In the genomic region with DNA sequence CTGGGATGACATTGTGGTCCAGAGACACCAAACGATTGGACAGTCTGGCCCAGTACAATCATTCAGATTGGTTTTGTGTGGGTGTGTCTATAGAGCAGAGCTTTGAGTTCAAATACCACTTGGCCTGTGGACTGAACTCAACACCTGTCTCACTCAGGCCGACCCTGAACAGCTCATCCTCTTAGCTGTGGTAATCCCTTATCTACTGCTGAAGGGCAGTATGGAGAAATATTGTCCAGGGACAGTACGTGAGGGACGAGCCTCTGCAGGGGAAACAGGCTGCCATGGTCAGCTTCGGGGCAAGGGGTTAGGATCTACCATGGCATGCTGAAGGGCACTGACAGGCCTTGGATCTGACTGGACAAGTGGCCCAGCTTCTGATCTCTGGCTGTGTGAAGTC, we compare ENCODE assay signal across 24 mouse cellular contexts.
DNase-seq lines count a peak whose midpoint lies in the region; ATAC-seq lines count a peak whose summit lies in the region.
"Had no signal": no experiment of that assay in that cellular context is flagged by ENCODE, and none has a peak within 500 bp of the region (broad histone marks: within the 10 kb centered on the region; RNA-seq: fewer than 3 reads in every experiment).

No protein-coding gene starts in this region.

- ATAC-seq in heart, embryonic 12.5 days (ENCODE audit: insufficient number of reproducible peaks, low FRiP score) = no peak
- ATAC-seq in hindbrain, embryonic 13.5 days (ENCODE audit: low FRiP score) = no peak
- ATAC-seq in hindbrain, embryonic 12.5 days (ENCODE audit: low FRiP score) = no peak
- peak; percentile 19; the same call in 1 of the 2 replicates for ATAC-seq in midbrain, embryonic 13.5 days
- ATAC-seq in midbrain, embryonic 16.5 days = no peak
- ATAC-seq: forebrain, embryonic 14.5 days; hindbrain, embryonic 16.5 days; intestine, embryonic 15.5 days; Patski had no signal

- no peaks in the 10 kb centered on the region for H3K36me3 ChIP-seq in heart, embryonic 12.5 days
- no peaks in the 10 kb centered on the region for H3K36me3 ChIP-seq in hindbrain, embryonic 13.5 days
- H3K36me3 ChIP-seq in hindbrain, embryonic 12.5 days = no peaks in the 10 kb centered on the region
- H3K36me3 ChIP-seq in midbrain, embryonic 13.5 days = no peaks in the 10 kb centered on the region
- H3K36me3 ChIP-seq in midbrain, embryonic 16.5 days (ENCODE audit: control insufficient read depth, insufficient read depth, low read length) = no peaks in the 10 kb centered on the region
- H3K36me3 ChIP-seq: embryonic facial prominence, embryonic 15.5 days; G1E; intestine, embryonic 15.5 days; lung, embryonic 15.5 days; neural tube, embryonic 15.5 days had no signal

- no peaks in the 10 kb centered on the region for H3K9me3 ChIP-seq in heart, embryonic 12.5 days (replicated peaks)
- H3K9me3 ChIP-seq in hindbrain, embryonic 13.5 days = no peaks in the 10 kb centered on the region
- H3K9me3 ChIP-seq in hindbrain, embryonic 12.5 days (replicated peaks) = no peaks in the 10 kb centered on the region
- no peaks in the 10 kb centered on the region for H3K9me3 ChIP-seq in midbrain, embryonic 13.5 days
- no peaks in the 10 kb centered on the region for H3K9me3 ChIP-seq in midbrain, embryonic 16.5 days (replicated peaks; ENCODE audit: control insufficient read depth, low read length, poor library complexity, severe bottlenecking)
- H3K9me3 ChIP-seq: embryonic facial prominence, embryonic 15.5 days; intestine, embryonic 15.5 days; lung, embryonic 15.5 days; midbrain, embryonic 10.5 days; neural tube, embryonic 15.5 days had no signal

- H3K4me2 ChIP-seq in heart, embryonic 12.5 days = no peak overlapping the region
- H3K4me2 ChIP-seq in hindbrain, embryonic 13.5 days = no peak overlapping the region
- no peak overlapping the region for H3K4me2 ChIP-seq in hindbrain, embryonic 12.5 days (replicated peaks)
- no peak overlapping the region for H3K4me2 ChIP-seq in midbrain, embryonic 13.5 days (replicated peaks)
- H3K4me2 ChIP-seq in midbrain, embryonic 16.5 days (ENCODE audit: low read length) = no peak overlapping the region
- H3K4me2 ChIP-seq: embryonic facial prominence, embryonic 15.5 days; intestine, embryonic 15.5 days; lung, embryonic 15.5 days; neural tube, embryonic 15.5 days had no signal

- peaks cover 60% of the 10 kb centered on the region for H3K4me1 ChIP-seq in heart, embryonic 12.5 days (replicated peaks)
- H3K4me1 ChIP-seq in hindbrain, embryonic 13.5 days (replicated peaks) = peaks cover 51% of the 10 kb centered on the region
- peaks cover 33% of the 10 kb centered on the region for H3K4me1 ChIP-seq in hindbrain, embryonic 12.5 days
- H3K4me1 ChIP-seq in midbrain, embryonic 13.5 days (replicated peaks) = peaks cover 27% of the 10 kb centered on the region
- H3K4me1 ChIP-seq in midbrain, embryonic 16.5 days (ENCODE audit: control insufficient read depth, insufficient read depth, low read length) = peaks cover 12% of the 10 kb centered on the region

- H3K27ac ChIP-seq in heart, embryonic 12.5 days (ENCODE audit: poor library complexity, severe bottlenecking) = peak overlapping the region; percentile 80
- 0 out of 2 replicates have a peak overlapping the region, but pooled peaks have one; percentile 23 for H3K27ac ChIP-seq in hindbrain, embryonic 13.5 days
- no peak overlapping the region for H3K27ac ChIP-seq in hindbrain, embryonic 12.5 days
- no peak overlapping the region for H3K27ac ChIP-seq in midbrain, embryonic 13.5 days
- no peak overlapping the region for H3K27ac ChIP-seq in midbrain, embryonic 16.5 days (ENCODE audit: low read length)
- H3K27ac ChIP-seq: embryonic facial prominence, embryonic 15.5 days; intestine, embryonic 15.5 days; left cerebral cortex, adult 2 months; lung, embryonic 15.5 days; macrophage; midbrain, embryonic 10.5 days; neural tube, embryonic 15.5 days; stomach, postnatal 0 days had no signal

- H3K9ac ChIP-seq in heart, embryonic 12.5 days = no peak overlapping the region
- no peak overlapping the region for H3K9ac ChIP-seq in hindbrain, embryonic 13.5 days
- H3K9ac ChIP-seq in hindbrain, embryonic 12.5 days = no peak overlapping the region
- H3K9ac ChIP-seq in midbrain, embryonic 13.5 days (replicated peaks) = no peak overlapping the region
- no peak overlapping the region for H3K9ac ChIP-seq in midbrain, embryonic 16.5 days (ENCODE audit: low read depth, low read length)
- H3K9ac ChIP-seq: embryonic facial prominence, embryonic 15.5 days; intestine, embryonic 15.5 days; lung, embryonic 15.5 days; neural tube, embryonic 15.5 days had no signal

- intact Hi-C loops in heart, postnatal 36 days (cut with DNase I) = no loop called here

- 62% methylated on average over 5 of the region's 5 CpGs for WGBS in heart, embryonic 12.5 days
- WGBS in hindbrain, embryonic 13.5 days = 91% methylated on average over 5 of the region's 5 CpGs
- WGBS in hindbrain, embryonic 12.5 days = 90% methylated on average over 5 of the region's 5 CpGs
- 92% methylated on average over 5 of the region's 5 CpGs for WGBS in midbrain, embryonic 13.5 days
- 92% methylated on average over 5 of the region's 5 CpGs for WGBS in midbrain, embryonic 16.5 days

- no peak overlapping the region for H3K4me3 ChIP-seq in heart, embryonic 12.5 days
- no peak overlapping the region for H3K4me3 ChIP-seq in hindbrain, embryonic 13.5 days
- no peak overlapping the region for H3K4me3 ChIP-seq in hindbrain, embryonic 12.5 days
- no peak overlapping the region for H3K4me3 ChIP-seq in midbrain, embryonic 13.5 days (replicated peaks)
- H3K4me3 ChIP-seq in midbrain, embryonic 16.5 days (ENCODE audit: low read depth, low read length) = no peak overlapping the region
- H3K4me3 ChIP-seq: embryonic facial prominence, embryonic 15.5 days; intestine, embryonic 15.5 days; left cerebral cortex, adult 2 months; lung, embryonic 15.5 days; midbrain, embryonic 10.5 days; neural tube, embryonic 15.5 days had no signal

- DNase-seq in heart, postnatal 36 days = no peak
- DNase-seq in urinary bladder, postnatal 25 days (ENCODE audit: low spot score) = no peak
- DNase-seq: B cell, adult 2 months; cerebellum, adult 9-10 months; thymus, adult 2 months; thymus, postnatal 4 days had no signal

- H3K27me3 ChIP-seq in heart, embryonic 12.5 days (replicated peaks) = no peaks in the 10 kb centered on the region
- no peaks in the 10 kb centered on the region for H3K27me3 ChIP-seq in hindbrain, embryonic 13.5 days
- no peaks in the 10 kb centered on the region for H3K27me3 ChIP-seq in hindbrain, embryonic 12.5 days
- H3K27me3 ChIP-seq in midbrain, embryonic 13.5 days = no peaks in the 10 kb centered on the region
- no peaks in the 10 kb centered on the region for H3K27me3 ChIP-seq in midbrain, embryonic 16.5 days (ENCODE audit: control insufficient read depth, insufficient read depth, low read depth, low read length)
- H3K27me3 ChIP-seq: CH12.LX; embryonic facial prominence, embryonic 15.5 days; intestine, embryonic 15.5 days; lung, embryonic 15.5 days; neural tube, embryonic 15.5 days; Patski had no signal

Comparison
In these comparisons a context has a peak if more than half of its experiments do, and no peak if none do; other contexts are left out.
1. H3K27ac ChIP-seq: peak in heart, embryonic 12.5 days (single experiment) and hindbrain, embryonic 13.5 days (single experiment); none in hindbrain, embryonic 12.5 days (single experiment), midbrain, embryonic 13.5 days (single experiment) and midbrain, embryonic 16.5 days (single experiment).